Mouse (Mus musculus): ENCODE data around the gene Cd247. TPM values are rescaled to one million over a fixed set of nuclear protein-coding genes. Genes with fewer than 3 reads are reported as not detected.
"Not testable (repeated sequence)": the region's sequence is repeated elsewhere in the genome, so short reads cannot be mapped to it uniquely, and the experiment has no call there.

Cd247 gene
- 1.1 and 2.8 TPM in 2 replicates for total RNA-seq (2015)
- 2.1 and 3.7 TPM in 2 replicates for total RNA-seq (2017)

DNA sequence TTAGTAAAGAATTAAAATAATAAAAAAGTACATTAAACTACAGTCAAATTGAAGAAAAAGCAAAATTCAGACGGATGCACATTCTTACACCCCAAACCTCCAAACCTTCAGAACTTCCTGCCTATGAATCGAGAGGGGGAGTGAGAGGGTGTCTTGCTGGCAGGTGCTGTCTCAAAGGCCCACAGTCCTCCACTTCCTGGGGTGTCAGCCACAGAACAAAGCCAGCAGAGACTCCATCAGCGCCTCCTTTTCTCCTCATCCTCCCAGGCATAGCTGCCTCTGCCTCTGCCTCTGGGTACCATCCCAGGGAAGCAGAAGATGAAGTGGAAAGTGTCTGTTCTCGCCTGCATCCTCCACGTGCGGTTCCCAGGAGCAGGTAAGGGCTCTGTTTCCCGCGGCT is at the start of gene Cd247:
TSS of gene Cd247 (plus strand) at position 171 of the 400 bp plus-strand sequence.
- peak; percentile 65 for ATAC-seq (ENCODE audit: poor library complexity, severe bottlenecking)

DNA sequence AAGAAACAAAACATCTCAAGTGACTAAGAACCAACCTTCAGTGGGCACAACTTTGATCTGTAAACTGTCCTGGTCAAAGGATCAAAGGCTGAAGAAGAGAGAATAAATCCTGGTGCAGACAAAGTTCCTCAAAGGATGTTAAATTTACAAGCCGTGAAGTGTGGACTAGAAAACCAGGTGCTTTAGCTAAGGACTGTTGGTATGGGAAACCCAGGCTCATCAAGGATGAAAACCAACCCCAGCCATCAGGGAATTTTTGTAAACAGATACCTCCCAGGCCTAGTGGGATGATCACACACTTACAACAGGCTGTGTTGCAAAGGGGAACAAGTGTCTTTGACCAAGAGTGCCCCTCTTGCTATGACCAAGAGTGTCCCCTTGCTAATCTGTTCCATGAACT is 49.5 kb upstream of the Cd247 start:
- no peak for ATAC-seq (ENCODE audit: poor library complexity, severe bottlenecking)

DNA sequence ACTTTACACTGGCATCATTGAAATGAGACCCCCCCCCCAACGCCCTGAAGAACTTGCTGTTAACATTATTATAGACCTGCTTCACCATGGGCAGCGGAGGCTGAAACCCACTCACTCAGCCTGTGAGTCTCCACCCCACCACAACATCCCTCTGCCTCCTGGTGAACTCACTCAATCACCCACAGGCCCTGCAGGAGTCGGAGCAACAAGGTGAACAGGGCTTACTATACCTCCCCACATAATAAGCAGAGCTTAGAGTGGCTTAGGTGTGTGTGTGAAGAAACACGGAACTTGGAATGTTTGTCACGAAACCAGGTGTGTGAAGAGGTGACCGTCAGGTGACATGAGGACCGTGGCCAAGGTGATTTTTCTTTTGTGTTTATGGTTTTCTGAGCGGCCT is 46.5 kb upstream of the Cd247 start:
- ATAC-seq (ENCODE audit: poor library complexity, severe bottlenecking) = no peak

DNA sequence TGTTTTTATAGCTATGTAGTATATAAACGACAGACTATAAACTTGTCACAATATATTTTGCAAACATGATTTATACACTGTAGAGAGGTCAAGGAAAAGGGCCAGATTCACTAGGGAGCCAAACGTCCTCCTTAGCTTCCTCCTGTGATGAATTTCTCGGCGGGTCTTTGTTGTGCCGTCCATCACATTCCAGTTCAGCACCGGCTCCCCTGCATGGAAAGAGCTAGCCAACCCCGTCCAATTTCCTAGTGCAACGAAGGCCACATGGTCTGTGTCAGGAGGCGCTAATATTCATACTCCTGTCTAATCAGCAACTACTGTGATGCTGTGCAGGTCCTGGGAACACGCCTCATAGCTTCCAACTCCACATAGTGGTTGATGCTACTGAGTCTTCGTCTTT is 40.4 kb upstream of the Cd247 start:
- ATAC-seq (ENCODE audit: poor library complexity, severe bottlenecking) = no peak

DNA sequence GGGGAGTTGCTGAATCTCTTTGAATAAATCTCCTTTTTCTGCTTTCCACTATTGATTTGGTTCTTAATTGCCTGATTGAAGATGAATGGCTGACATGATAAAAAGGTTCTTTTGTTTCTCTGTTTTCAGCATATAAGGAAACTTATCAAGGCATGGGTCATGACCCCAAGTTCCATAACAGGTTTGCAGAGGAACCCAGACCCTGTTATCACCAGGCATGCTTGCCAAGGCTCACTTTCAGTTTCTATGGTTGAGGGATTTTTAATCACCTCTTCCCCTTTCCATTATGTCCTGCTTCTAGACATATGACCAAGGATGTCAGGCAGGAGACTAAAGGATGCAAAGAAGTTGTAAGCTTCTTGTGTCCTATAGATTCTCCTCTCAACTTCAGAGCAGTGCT is 37.3 kb upstream of the Cd247 start:
- ATAC-seq (ENCODE audit: poor library complexity, severe bottlenecking) = peak; percentile 85

DNA sequence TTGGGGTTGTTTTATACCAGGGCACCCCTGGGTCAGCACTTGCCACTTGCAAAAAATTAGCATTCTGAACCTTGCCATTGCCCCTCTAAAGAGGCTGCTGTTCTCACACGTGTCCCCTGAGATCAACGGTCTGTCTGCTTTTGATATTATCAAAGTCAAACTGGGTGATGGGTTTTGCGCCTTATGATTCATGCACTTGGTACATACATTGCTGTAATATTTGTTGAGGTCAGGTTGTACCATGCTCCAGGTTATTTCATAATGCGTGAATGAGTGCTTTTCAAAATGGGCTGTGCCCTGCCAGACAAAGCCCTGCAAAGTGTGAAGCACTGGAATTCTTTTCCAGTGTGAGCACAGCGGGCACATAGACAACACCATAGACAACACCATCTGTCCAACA is 36.6 kb upstream of the Cd247 start:
- ATAC-seq (ENCODE audit: poor library complexity, severe bottlenecking) = no peak

DNA sequence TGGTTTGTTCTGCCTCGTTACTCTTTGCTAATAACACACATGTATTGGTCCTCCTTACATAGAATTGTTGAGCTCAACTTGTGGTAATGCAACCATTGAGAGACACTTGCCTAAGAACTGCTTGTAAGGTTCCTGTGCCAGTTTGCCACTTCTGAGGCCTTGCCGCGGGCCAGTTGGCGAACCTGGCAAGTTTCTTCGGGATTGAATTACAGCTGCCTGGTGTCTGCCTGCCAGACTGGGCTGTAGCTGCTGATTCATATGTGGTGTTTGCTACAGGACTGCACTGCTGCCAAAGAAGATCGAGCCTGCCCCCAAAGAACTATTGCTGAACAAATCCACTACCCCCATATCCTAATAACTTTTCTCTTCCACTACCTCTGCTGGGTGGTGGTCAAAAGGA is 34.3 kb upstream of the Cd247 start:
- no peak for ATAC-seq (ENCODE audit: poor library complexity, severe bottlenecking)

DNA sequence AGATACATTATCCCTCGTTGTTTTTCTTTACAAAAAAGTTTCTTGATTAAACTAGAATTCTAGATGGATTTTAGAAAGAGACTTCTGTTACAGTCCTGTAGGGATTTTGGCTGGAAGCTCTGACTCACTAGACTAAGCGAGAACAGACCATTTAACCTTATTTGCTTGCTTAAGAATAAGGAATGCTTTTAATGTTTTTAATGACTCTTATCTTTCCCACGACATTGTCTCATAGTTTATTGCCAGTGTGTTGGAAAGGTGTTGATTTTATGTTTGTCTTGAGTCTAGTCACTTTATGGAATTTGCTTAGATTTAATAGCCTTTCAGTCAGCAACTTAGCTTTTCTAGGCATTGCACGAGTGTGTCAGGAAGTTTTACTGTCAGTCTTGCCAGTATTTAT is 33.3 kb upstream of the Cd247 start:
- ATAC-seq (ENCODE audit: poor library complexity, severe bottlenecking) = no peak

DNA sequence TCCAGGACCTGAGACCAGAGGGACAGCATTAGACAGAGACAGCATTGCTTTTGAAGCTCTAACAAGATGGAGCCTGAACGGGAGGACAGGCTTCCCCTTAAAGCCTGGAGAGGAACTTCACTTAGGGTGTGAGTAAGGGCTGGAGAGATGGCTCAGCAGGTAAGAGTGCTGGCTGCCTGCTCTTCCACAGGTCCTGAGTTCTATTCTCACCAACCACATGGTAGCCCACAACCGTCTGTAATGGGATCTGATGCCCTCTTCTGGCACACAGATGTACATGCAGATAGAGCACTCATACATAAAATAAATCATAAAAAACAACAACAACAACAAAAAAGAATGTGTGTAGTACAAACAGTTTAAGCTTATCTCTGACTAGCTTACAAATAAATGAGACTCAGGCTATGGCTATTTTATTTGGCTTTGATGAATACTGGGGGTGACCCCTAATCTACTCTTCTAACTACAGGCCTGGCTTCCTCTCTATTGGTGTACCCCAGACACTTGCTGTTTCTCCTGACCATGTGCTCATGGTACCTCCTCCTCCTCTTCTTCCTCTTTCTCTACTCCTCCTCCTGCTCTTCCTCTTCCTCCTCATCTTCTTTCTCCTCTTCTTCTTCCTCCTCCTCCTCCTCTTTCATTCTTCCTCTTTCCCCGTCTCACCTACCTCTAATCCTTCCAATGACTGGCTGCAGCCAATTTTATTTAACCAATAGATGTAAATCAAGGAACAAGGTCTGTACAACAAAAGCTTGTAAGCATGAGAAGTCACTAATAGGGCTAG is 26.8 kb upstream of the Cd247 start:
- ATAC-seq (ENCODE audit: poor library complexity, severe bottlenecking) = no peak

DNA sequence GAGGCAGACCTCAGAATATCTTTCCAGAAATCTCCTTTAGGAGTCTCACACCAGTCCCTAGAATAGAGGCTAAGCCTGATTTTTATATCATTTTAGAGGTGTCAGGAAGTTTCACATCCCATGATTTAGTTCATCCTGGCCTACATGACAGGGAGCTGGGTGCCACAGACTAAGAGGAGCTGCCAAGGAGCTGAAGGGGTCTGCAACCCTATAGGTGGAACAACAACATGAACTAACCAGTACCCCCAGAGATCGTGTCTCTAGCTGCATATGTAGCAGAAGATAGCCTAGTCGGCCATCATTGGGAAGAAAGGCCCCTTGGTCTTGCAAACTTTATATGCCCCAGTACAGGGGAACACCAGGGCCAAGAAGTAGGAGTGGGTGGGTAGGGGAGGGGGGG is 26.0 kb upstream of the Cd247 start:
- ATAC-seq (ENCODE audit: poor library complexity, severe bottlenecking) = not testable (repeated sequence)

DNA sequence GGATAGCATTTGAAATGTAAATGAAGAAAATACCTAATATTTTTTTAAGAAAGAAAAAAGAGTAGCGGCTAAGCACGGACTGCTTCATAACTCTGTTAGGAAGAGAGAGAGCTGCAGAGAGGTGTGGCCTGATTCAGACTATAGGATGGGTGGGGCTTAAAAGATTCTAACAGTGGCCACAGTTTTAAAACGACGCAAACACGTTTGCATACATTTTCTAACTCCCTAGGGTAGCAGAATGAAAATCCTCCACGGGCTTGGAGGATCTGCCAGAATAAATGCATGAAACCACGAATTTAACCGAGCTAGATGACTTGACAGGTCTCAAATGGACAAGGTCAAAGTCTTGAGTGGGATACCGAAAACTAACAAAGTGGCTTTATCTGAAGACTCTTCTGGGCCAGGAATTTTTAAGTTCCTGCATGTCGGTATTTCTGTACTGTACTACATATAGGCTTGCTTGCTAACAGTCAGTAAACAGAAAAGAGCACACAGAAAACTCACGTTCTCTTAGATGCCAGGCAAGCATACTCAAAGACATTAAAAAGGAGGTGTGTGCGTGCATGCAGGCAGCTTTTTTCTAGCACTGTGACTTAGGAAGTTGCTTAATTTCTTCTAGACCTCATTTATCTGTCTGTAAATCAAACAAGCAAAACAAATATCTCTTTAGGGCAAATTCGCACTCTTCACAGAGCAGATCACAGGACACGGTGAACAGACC is 25.4 kb upstream of the Cd247 start:
- peak; percentile 23 for ATAC-seq (ENCODE audit: poor library complexity, severe bottlenecking)

DNA sequence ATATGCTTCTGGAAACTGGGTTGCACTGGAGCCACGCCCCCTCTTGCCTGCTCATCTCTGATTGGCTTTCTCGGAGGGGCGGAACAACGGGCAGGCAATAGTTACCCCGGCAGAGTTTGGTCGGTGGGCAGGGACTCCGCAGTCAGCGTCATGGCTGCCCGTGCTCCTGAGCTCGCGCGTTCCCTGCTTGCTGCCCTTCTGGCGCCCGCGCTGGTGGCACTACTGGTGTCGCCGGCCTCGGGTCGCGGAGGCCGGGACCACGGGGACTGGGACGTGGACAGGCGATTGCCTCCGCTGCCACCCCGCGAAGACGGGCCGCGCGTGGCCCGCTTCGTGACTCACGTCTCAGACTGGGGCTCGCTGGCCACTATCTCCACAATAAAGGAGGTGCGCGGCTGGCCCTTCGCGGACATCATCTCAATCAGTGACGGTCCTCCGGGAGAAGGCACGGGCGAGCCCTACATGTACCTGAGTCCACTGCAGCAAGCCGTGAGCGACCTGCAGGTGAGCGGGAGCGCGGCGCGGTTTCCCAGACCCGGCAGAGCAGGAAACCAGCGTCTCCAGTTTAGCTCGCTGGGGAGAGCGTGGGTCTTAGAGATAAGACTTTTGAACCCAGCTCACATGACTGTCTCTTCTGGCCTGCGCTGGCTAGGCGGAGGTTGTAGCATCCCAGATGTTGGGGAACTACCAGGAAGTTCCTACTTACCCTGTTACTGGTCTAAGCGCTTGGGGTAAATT is 24.7 kb upstream of the Cd247 start, which contains the start of gene Creg1:
TSS of gene Creg1 (plus strand) at position 112 of the 738 bp plus-strand sequence.
- peak; percentile 87 for ATAC-seq (ENCODE audit: poor library complexity, severe bottlenecking)

DNA sequence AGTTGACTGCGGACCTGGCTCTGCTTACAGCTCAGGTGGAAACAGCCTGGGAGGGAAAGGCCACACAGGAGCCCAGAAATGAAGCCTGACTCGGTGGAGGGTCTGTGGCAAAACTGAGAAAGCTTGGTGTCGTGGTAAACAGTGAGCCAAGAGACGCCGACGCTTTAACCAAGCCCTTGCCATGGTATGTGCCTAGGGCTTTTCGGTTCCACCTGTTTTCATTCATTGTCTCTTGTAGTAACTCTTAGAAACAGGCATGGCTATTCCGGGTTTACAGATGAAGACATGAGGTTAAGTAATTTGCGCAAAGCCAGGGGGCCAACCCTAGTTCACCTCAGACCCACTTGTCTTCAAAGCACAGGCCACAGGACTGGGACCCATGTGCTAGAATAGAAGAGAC is 23.9 kb upstream of the Cd247 start:
- no peak for ATAC-seq (ENCODE audit: poor library complexity, severe bottlenecking)

DNA sequence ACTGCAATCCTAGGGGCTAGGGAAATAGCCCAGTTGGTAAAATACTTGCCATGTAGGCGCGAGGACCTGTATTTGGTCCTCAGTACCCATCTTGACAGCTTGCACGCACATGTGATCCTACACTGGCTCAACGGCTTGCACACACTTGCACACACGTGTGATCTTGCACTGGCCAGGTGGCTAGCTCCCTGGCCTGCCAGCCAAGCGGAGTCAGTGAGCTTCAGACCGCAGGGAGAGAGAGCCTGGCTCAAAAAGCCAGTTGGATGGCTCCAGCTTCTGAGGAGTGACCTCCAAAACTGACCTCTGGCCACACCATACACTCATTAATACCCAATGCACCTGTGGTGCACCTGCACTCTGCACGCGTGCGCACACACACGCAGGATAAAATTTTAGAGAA is 23.4 kb upstream of the Cd247 start:
- no peak for ATAC-seq (ENCODE audit: poor library complexity, severe bottlenecking)

DNA sequence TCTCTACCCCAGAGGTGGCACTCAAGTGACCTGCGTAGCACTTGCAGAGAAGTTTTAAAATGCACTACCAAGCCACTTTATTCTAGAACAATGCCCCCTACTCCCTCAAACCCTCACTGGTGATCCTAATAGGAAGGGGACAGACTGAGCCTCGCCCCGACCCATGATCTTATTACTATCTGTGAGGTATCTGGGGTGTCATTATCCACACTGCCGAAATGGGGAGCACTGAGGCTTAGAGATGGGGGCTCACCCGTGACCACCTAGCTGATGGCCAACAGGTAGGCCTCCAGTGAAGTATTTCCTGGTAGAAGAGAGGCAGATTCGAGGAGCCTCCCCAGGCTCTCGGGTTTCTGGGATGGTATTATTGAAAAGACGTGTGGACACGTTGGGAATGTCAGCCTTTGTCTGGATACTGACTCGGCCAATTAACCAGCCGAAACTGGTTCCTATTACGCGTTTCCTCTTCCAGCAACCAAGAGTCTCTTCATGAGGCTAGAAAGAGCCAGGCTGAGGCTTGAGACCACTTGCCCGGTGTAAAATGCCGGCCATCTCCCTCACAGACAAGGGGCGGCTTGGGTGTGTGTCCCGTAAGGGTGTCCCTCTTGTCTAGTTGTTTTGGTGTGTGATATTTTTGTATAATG is 22.7 kb upstream of the Cd247 start:
- ATAC-seq (ENCODE audit: poor library complexity, severe bottlenecking) = 0 out of 2 replicates have a peak, but pooled peaks have one; percentile 8

DNA sequence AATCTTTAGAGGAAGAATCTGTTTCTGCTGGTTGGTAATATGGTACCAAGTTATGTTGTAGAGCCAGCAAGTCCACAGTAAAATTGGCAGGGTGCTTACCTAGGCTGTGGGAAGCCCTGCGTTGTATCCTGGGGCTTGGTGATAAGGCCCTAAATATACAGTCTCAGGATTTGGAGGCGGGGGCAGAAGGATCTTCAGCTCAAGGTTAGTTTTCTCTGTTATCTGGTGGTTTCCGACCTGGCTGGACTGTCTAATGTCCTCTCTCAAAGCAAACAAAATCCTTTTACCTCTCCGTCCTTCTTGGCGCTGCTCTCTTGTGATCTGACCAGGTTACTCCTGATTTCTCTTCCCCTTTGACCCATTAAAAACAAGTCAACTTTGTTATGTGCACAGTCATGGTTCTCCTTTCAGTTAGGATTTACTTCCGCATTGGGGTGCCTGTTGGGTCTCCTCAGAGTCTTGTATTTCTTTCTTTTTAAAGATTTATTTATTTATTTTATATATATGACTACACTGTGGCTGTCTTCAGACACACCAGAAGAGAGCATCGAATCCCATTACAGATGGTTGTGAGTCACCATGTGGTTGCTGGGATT is 22.1 kb upstream of the Cd247 start:
- ATAC-seq (ENCODE audit: poor library complexity, severe bottlenecking) = peak; percentile 31

DNA sequence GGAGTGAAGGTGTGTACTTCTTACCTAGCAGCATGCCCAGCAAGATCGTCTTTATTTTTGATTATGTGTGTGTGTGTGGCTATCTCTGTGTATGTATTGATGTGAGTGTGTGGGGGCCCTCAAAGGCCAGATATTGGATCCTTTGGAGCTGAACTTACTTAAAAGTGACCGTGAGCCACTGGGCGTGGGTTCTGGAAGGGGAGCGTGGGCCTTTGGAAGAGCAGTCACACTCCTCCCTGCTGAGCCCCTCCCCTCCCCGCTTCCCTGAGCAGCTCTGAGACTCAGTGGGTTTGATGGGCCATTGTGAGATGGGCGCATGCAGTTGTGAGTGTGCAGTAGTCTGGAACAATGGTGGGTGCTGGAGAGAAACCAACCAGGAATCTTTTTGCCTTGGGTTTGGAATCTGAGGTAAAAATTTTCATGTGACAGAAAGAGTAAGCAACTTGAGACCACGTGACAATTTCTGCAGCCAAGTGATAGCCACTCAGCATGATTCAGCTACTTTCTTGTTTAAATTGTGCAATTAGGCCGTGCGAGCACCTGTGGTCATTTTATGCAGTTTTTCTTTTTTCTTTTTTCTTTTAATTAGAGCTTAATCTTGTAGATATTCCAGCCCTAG is 19.5 kb upstream of the Cd247 start:
- no peak for ATAC-seq (ENCODE audit: poor library complexity, severe bottlenecking)

DNA sequence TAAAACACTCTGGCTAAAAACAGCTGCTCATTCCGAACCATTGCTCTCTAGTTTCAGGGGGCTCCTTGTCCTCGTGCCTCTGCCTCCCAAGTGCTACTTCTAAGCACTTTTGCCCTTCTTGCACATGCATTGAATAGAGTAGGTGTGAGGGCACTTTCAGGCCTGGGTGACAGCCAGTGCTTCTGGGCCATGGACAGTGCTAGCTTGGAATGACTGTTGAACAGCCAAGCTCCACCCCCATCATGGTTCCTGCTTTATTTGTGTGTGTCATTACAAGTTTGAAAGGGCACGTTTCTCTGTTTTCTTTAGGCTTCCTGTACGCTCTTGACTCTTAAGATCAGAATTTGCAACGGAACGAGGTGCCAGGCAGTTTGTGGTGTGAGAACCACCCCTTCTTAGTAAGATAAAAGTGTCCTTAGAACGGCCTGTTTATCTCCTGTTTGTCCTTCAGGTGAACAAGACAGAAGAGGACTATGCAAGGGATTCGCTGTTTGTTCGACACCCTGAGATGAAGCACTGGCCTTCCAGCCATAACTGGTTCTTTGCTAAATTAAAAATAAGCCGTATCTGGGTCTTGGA is 18.2 kb upstream of the Cd247 start:
- ATAC-seq (ENCODE audit: poor library complexity, severe bottlenecking) = no peak

DNA sequence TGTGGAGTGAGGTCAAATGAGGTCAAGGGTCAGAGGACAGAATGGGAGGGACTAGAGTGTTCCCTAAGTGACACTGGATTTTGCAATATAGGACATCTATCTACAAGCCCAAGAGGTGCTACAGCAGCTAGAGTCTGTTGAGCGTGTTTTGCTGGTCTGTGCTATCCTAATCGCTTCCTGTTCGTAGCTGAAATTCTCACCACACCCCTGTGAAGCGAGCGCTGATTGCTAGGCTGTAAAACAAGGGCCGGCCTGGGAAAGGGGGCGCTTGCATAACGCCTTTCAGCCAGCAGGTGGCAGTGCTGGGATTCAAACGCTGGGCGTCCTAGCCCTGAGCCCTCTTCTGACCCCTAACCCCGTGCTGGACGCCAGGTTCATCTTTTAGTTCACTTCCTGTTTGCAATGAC is 17.0 kb upstream of the Cd247 start:
- peak; percentile 86 for ATAC-seq (ENCODE audit: poor library complexity, severe bottlenecking)

DNA sequence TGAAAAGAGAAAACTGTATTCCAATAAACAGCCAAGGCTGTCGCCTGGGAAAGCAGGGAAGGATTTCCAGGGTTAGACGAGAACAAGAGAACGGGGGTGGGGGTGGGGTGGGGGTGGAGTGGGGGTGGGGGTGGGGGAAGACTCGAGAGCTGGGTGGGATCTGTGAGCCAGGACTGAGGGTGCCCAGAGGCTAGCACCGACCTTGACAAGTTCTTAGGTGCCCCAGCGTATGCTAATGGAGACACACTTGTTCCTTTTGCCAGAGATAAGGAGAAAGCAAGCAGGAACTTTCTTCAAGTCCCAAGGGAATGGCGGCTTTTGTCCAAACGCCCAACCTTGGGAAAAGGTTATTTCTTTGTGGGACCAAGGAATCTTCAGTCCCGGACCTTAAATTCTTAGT is 16.5 kb upstream of the Cd247 start:
- ATAC-seq (ENCODE audit: poor library complexity, severe bottlenecking) = no peak

Data from megakaryocyte, adult 5-6 weeks (primary cell).